Mouse (Mus musculus) heart, embryonic 10.5 days (tissue): ENCODE results near the gene Usp1. TPM values are rescaled to one million over a fixed set of nuclear protein-coding genes. Genes with fewer than 3 reads are reported as not detected.

Source experiments
- DNase-seq: peaks from one replicate; pipeline ENCODE4 v3.0.0-alpha.2; 2017; ENCODE audit warnings: low spot score
- H3K27ac ChIP-seq: fragments of 300-500 bp; sonication (generic); 2 replicates; pipeline ENCODE4 v1.5.1; 2016; ENCODE audit warnings: mild to moderate bottlenecking
- H3K27me3 ChIP-seq: fragments of 300-500 bp; sonication (generic); 2 replicates; pipeline ENCODE4 v1.6.1; 2016; ENCODE audit warnings: mild to moderate bottlenecking; ENCODE audit not compliant: poor library complexity, insufficient read depth, severe bottlenecking
- H3K36me3 ChIP-seq: fragments of 300-500 bp; sonication (generic); 2 replicates; pipeline ENCODE4 v1.6.1; 2016; ENCODE audit warnings: mild to moderate bottlenecking, moderate library complexity
- H3K4me1 ChIP-seq: fragments of 300-500 bp; sonication (generic); 2 replicates; pipeline ENCODE4 v1.6.1; 2016; ENCODE audit warnings: mild to moderate bottlenecking
- H3K4me3 ChIP-seq: fragments of 300-500 bp; sonication (generic); 2 replicates; pipeline ENCODE4 v1.5.1; 2016; ENCODE audit warnings: mild to moderate bottlenecking, moderate library complexity
- H3K9me3 ChIP-seq: fragments of 300-500 bp; sonication (generic); 2 replicates; pipeline ENCODE4 v1.6.1; 2016; ENCODE audit warnings: mild to moderate bottlenecking, moderate library complexity
- WGBS: fragments of 180-500 bp; shearing (Covaris S2); methylation state at CpG from one replicate; pipeline ENCODE4 v1.1.7; 2016; 5-methylcytosine and 5-hydroxymethylcytosine counted together
- polyA plus RNA-seq: library from polyadenylated mRNA; unstranded; fragments of >200 nt; fragmentation: Nextera tagmentation; extraction: Ambion mirVana; gene quantifications from 2 replicates; pipeline ENCODE4 v1.2.1, GENCODE M21; 2016

The Usp1 gene
- polyA plus RNA-seq: 57.2 and 80.7 TPM in 2 replicates

DNA sequence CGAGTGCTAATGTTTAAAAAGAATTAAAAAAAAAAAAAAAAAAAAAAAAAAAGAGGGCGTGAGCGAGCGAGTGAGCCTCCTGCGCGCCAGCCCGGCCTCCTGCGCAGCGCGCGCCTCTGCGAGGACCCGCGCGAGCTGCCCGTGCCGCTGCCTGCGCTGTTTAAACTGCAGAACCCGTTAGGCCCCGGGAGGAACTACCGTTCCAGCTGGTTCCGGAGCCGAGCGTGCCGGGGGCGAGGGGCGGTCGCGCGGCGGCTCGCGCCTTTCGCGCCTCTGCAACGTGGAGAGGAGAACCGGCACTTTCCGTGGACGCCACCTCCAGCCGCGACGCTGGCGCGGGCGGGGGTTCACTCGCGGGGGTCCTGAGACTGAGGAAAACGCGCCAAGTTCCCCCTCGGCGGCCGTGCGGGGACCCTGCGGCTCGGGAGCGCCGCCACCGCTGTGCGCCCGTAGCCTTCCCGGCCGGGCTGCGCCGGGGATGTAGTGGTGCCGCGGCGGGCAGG, at the start of gene Usp1:
Usp1 (plus strand) TSS at position 243 of the 503 bp plus-strand sequence.
- Histone ChIP-seq H3K27ac (peak within 1 kb of the TSS; percentile 99), H3K4me1 (peaks cover 14% of the 10 kb centered on the region), H3K27me3 (no peaks in the 10 kb centered on the region), H3K4me3 (peak within 1 kb of the TSS; percentile 99), H3K9me3 (no peaks in the 10 kb centered on the region), H3K36me3 (0 out of 2 replicates have a peak, but pooled peaks cover 2% of the 10 kb centered on the region)
- under 1% methylated on average over 63 of the region's 67 CpGs for WGBS
- peak; percentile 92 for DNase-seq

DNA sequence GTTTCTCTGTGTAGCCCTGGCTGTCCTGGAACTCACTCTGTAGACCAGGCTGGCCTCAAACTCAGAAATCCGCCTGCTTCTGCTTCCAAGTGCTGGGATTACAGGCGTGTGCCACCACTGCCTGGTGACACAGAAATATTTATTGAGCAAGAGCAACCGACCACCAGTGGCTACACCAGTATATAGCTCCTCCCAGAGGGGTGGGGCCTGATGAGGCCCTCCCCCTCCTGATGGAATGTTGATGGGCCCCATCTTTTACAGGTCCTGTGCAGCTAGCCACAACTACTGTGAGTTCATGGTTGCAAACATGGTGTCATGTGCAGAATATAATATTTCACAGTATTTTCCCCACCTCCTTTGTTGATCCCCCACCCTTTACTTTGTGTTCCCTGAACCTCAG, 40.9 kb upstream of the Usp1 start:
- no peak overlapping the region for H3K27ac ChIP-seq
- 68% methylated on average over 3 of the region's 3 CpGs for WGBS
- no peak for DNase-seq
- H3K4me1 ChIP-seq: no peaks in the 10 kb centered on the region
- H3K4me3 ChIP-seq: no peak overlapping the region
- no peaks in the 10 kb centered on the region for H3K27me3 ChIP-seq
- no peaks in the 10 kb centered on the region for H3K36me3 ChIP-seq
- H3K9me3 ChIP-seq: no peaks in the 10 kb centered on the region

DNA sequence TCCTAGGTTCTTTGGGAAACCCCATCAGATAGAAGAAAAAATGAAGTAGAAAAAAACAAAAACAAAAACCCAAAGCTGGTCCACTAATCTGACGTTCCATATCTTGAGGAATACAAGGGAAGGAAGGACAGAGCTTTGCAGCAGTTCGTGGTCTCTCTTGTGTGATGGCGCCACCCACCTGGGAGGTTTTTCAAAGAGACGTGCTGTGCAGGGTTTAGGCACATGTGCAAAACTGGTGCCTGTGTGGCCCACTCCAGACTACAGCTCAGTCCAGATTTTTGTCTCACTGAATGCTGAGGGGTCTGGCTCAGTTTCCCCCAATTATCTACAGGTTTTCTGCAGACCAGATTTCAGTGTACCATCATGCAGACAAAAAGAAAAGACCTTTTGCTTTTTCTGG, 37.2 kb upstream of the Usp1 start:
- peak; percentile 30 for DNase-seq
- 71% methylated on average over 4 of the region's 4 CpGs for WGBS
- Histone ChIP-seq H3K36me3 (no peaks in the 10 kb centered on the region), H3K4me1 (no peaks in the 10 kb centered on the region), H3K27me3 (no peaks in the 10 kb centered on the region), H3K4me3 (no peak overlapping the region), H3K27ac (no peak overlapping the region), H3K9me3 (no peaks in the 10 kb centered on the region)

DNA sequence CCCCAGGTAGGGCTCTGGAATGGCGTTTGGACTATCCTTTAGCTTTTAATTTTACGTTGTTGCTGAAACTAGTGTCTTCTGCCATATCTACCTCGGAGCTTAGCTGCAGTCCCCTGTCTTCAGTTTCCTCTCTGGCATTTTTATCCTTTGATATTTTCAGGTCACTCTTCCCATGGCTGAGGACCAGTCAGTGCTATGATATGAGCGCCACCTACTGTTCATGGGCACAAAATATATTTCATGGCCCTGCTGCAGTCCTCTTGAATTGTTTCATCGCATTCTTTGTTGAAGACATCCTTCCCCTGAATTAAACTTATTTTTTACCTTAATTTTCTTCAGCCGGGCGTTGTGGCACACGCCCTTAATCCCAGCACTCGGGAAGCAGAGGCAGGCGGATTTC, 36.5 kb upstream of the Usp1 start:
- no peaks in the 10 kb centered on the region for H3K27me3 ChIP-seq
- 19% methylated on average over 10 of the region's 10 CpGs for WGBS
- no peaks in the 10 kb centered on the region for H3K4me1 ChIP-seq
- no peak overlapping the region for H3K27ac ChIP-seq
- H3K4me3 ChIP-seq: no peak overlapping the region
- no peaks in the 10 kb centered on the region for H3K9me3 ChIP-seq
- peak; percentile 74 for DNase-seq
- H3K36me3 ChIP-seq: no peaks in the 10 kb centered on the region

DNA sequence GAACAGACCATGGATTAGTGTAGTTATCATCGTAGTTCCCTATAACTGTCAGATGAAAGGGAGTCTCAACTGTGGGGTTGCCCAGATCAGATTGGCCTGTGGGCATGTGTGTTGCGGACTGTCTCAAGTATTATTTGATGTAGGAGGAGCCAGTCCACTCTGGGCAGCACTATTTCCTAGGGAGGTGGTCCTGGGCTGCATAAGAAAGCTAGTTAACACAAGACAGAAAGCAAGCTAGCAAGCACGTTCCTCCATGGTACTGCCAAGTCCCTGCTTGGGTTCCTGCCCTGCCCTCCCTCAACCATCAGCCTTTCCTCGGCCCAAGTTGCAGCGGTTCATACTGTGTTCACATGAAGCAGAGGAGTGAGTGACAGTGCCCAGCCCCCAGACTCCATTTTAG, 13.4 kb upstream of the Usp1 start:
- Histone ChIP-seq H3K4me1 (no peaks in the 10 kb centered on the region), H3K27me3 (no peaks in the 10 kb centered on the region), H3K36me3 (no peaks in the 10 kb centered on the region), H3K4me3 (no peak overlapping the region), H3K27ac (no peak overlapping the region), H3K9me3 (no peaks in the 10 kb centered on the region)
- WGBS: 86% methylated on average over 5 of the region's 5 CpGs
- DNase-seq: no peak

DNA sequence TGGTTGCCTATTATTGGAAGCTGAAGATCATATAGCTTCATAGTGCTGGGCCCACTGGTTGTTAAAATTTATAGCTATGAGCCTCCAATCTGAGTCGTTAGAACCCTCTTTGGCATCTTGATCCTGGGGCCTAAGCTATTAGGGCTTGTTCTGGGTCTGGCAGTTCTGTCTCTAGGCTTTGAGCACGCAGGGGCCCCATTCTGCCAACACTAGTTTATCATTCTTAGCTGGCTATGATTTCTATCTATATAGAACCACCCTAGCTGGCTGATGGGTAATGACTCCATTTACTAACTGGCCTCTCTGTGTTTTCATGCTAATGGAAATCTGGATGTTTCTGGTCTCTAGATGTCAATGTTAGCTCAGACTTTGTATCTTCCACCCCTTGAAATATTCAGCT, 5.9 kb upstream of the Usp1 start:
- DNase-seq: no peak
- WGBS: 74% methylated on average over 2 of the region's 2 CpGs
- H3K36me3 ChIP-seq: no peaks in the 10 kb centered on the region
- no peaks in the 10 kb centered on the region for H3K9me3 ChIP-seq
- peaks cover 7% of the 10 kb centered on the region for H3K4me1 ChIP-seq
- no peak overlapping the region for H3K27ac ChIP-seq
- no peaks in the 10 kb centered on the region for H3K27me3 ChIP-seq
- no peak overlapping the region for H3K4me3 ChIP-seq

DNA sequence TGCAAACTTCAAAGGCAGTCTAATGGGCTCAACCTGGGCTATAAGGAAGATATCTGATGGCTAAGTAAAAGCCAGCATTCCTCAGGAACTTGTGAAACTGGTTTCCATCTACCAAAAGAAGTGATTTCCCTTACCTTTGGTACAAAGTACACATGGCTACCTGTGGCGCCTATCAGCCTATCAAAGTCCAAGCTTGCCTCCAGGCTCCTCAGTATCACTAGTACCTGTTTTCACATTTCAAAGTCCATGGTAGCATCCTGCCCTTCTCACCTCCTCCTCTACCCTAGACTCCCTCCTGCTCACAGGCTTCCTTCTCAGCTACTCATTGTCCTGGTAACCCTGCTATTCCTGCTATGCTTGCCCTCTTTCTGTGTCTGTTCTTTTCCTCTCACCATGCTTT, 5.4 kb upstream of the Usp1 start:
- Histone ChIP-seq H3K4me3 (no peak overlapping the region), H3K9me3 (no peaks in the 10 kb centered on the region), H3K27me3 (no peaks in the 10 kb centered on the region), H3K36me3 (no peaks in the 10 kb centered on the region), H3K4me1 (peaks cover 7% of the 10 kb centered on the region), H3K27ac (no peak overlapping the region)
- WGBS: 67% methylated on average over 1 of the region's 1 CpGs
- DNase-seq: no peak

DNA sequence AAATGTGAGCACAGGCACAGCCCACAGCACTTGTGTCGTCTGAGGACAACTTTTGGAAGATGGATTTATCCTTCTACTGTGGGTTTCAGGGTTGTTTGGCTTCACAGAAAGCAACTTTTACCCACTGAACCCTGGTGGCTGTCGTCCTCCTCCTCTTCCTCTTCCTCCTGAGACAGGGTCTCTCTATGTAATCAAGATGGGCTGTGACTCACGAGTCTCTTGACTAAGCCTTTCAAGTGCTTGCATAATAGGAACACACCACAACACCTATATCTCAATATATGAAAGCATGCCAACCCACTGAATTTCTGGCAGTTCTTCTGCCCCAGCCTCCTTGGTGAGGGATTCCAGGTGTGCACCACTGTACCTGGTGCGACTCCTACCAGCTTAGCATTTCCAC, 2.7 kb upstream of the Usp1 start:
- no peaks in the 10 kb centered on the region for H3K9me3 ChIP-seq
- no peak overlapping the region for H3K27ac ChIP-seq
- no peaks in the 10 kb centered on the region for H3K36me3 ChIP-seq
- no peaks in the 10 kb centered on the region for H3K27me3 ChIP-seq
- no peak for DNase-seq
- H3K4me3 ChIP-seq: no peak overlapping the region
- WGBS: 82% methylated on average over 4 of the region's 4 CpGs
- peaks cover 15% of the 10 kb centered on the region for H3K4me1 ChIP-seq

DNA sequence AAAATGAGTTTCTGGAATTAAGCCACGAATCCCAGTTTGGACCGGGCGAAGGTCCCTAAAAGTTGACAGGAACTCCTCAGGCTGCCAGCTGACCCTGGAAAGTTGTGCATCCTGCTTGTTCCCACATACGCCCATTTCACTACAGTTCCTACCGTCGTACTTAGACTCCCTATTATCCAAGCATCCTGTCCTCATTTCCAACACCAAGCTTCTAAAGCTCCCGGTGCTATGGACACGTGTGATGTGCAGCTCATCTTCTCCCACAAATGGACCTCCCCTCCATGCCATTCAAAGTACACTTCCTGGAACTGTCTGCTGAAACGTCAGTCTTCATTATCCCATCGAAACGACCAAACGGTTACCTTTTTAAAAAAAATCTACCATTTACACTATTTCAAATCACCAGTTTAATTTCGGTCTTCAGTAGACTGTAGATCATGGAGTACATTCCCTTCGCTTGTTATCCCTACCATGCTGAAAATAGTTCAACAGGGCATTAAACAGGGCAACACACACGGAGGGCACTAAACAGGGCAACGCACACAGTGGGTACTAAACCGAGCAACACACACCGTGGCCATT, 1.5 kb upstream of the Usp1 start:
- H3K4me3 ChIP-seq: peak overlapping the region; percentile 99
- peaks cover 17% of the 10 kb centered on the region for H3K4me1 ChIP-seq
- no peaks in the 10 kb centered on the region for H3K36me3 ChIP-seq
- peak overlapping the region; percentile 99 for H3K27ac ChIP-seq
- no peaks in the 10 kb centered on the region for H3K9me3 ChIP-seq
- no peaks in the 10 kb centered on the region for H3K27me3 ChIP-seq
- no peak for DNase-seq
- WGBS: 13% methylated on average over 18 of the region's 18 CpGs

DNA sequence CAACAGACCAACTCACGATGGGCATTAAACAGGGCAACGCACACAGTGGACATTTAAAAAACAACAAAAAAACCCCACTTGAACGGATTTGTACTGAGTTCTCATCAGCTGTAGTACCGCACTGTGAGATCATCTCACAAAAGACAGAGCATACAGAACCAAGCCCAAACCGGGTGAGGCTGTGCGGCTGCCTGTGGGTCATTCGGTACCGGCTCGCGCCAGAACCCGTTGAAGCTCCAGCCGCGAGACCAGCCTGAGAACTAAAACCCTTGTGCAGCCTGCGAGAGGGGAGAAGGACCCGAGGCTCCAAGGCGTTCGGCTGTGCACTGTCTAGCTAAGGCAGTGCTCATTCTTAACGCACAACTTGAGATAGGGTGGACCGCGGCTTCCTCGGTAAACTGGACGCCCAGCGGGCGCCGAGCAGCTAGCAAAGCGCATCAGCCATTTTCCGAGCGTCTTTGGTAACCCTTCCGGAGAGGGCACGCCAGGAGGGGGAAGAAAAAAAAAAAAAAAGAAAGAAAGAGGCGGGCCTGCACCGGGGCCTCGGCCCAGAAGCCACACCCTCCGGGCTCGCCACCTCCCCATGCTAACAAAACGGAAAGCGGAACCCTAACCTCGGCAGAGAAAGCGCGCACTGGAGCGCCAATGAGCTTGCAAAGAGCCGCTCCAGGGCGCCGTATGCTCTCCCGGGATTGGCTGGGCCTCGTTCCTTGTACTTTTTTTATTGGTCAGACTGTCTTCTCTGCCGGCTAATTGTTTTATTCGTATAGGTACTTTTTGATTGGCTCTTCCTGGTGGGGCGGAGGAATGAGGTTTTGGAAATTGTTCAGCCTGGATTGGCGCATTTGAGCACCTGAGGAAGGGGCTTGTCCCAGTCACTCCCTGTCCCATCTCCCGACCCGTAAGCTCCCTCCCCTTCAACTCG, 705 bp upstream of the Usp1 start:
- H3K9me3 ChIP-seq: no peaks in the 10 kb centered on the region
- H3K36me3 ChIP-seq: no peaks in the 10 kb centered on the region
- peak overlapping the region; percentile 99 for H3K4me3 ChIP-seq
- WGBS: under 1% methylated on average over 53 of the region's 53 CpGs
- peaks cover 14% of the 10 kb centered on the region for H3K4me1 ChIP-seq
- H3K27me3 ChIP-seq: no peaks in the 10 kb centered on the region
- peak; percentile 99 for DNase-seq
- peak overlapping the region; percentile 99 for H3K27ac ChIP-seq

DNA sequence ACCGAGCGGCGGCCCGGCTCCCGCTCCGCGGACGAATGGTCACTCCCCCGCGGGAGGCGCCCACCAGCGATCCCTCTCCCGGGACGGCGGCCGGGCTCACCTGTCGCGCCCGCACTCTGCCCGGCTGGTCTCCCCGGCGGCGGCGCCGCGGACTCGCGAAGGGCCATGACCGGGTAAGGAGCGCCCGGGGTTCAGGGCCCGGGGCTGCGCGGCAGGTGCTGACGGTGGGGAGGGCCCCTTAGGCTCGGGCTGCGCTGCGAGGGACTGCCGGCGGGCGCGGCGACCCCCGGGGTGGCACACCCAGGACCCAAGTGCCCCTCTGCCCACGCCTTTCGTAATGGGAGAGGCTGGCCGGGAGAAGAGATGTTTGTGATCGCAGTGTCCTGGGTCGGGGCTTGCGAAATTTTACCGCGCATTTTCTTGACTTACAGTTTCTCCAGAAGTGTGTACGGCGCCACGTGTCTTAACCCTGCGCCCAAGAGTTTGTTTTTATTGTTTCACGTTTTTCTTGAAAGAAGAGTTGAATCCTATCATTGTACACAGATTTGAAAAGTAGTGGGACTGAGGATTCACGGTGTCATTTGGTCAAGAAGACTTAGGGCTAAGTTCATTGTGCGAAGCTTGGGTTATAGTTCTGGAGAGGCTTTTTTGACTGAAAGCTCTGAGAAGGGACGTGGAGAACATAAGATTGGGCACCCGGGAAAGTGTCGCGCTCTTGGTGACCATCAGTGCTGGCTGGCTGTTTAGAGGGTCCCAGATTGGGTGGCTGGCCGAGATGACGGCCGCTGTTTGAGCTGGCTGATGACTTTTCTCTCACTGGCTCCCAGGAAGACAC, 678 bp downstream of the Usp1 start:
- WGBS: under 1% methylated on average over 56 of the region's 66 CpGs
- H3K9me3 ChIP-seq: no peaks in the 10 kb centered on the region
- DNase-seq: peak; percentile 77
- peaks cover 14% of the 10 kb centered on the region for H3K4me1 ChIP-seq
- H3K4me3 ChIP-seq: peak overlapping the region; percentile 99
- 0 out of 2 replicates have a peak, but pooled peaks cover 6% of the 10 kb centered on the region for H3K36me3 ChIP-seq
- H3K27me3 ChIP-seq: no peaks in the 10 kb centered on the region
- peak overlapping the region; percentile 99 for H3K27ac ChIP-seq

DNA sequence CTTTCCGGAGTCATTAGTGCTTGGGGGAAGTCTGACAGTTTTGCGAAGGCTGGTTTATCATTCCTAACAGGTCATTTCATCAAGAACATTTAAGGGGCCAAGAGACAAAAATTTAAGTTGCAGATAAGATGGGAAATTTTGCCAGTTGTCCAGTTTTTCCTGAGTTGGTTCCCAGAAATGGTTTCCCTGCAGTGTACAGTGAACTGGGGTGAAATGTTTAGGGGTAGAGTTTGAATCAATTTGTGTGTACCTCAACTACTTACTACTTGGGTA, 1.2 kb downstream of the Usp1 start:
- Histone ChIP-seq H3K27ac (peak overlapping the region; percentile 99), H3K4me3 (peak overlapping the region; percentile 99), H3K4me1 (peaks cover 14% of the 10 kb centered on the region), H3K27me3 (no peaks in the 10 kb centered on the region), H3K9me3 (no peaks in the 10 kb centered on the region), H3K36me3 (peaks cover 8% of the 10 kb centered on the region; the same call in 1 of the 2 replicates)
- no peak for DNase-seq
- 1% methylated on average over 2 of the region's 2 CpGs for WGBS
